Mouse (Mus musculus): Measurements from ENCODE around the gene Cdkl3.

Gene Cdkl3

DNA sequence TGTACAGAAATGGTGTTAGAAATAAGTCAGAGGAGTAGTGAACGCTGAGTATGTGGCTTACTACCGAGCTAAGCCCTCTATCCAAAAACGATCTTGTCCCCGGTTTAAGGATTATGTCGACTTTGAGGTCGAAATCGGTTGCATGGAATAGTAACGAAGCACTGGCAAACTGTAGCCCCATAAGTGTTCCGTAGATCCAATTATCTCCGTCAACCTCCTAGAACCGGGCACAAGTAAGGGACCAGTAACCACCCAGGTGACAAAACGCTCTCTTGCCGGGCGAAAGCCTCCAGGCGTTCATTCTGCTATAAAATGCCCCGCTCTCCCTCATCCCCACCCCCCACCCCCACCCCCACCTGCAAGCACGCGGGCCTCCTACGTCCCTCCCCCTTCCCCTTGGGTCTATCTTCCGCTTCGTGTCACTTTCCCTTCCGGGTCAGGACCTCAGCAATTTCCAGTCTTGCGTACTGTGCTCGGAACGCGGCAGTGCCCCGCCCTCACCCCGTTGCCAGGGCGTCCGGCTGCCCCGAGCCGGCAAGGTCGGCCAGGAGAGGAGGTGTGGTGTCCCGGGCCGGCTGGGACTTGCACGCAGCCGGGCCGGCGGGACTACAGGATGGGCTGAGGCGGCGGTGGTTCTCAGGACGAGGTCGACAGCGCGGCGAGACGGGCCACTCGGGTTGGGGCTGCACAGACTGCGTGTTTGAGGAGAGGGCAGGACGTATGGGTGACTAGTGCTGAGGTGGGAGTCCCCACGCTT, at the start of gene Cdkl3:
Gene Cdkl3, plus strand, starts transcription at position 450 of the 757 bp plus-strand sequence.
- peak; percentile 96 to 98 for DNase-seq

GRCm38 (mm10) chr11:51956112-51956511, 47.9 kb upstream of the Cdkl3 start:
- peak; percentile 40 to 58 for DNase-seq

- DNase-seq: no peak
Observed at GRCm38 (mm10) chr11:51957760-51958159, 46.3 kb upstream of the Cdkl3 start.

- DNase-seq: no peak
Observed at GRCm38 (mm10) chr11:51959511-51959910, 44.5 kb upstream of the Cdkl3 start.

- DNase-seq: no peak
Observed at GRCm38 (mm10) chr11:51960061-51960460, 44.0 kb upstream of the Cdkl3 start.

- DNase-seq: peak; percentile 72 to 86
Observed at GRCm38 (mm10) chr11:51960967-51961471, 43.0 kb upstream of the Cdkl3 start.

DNA sequence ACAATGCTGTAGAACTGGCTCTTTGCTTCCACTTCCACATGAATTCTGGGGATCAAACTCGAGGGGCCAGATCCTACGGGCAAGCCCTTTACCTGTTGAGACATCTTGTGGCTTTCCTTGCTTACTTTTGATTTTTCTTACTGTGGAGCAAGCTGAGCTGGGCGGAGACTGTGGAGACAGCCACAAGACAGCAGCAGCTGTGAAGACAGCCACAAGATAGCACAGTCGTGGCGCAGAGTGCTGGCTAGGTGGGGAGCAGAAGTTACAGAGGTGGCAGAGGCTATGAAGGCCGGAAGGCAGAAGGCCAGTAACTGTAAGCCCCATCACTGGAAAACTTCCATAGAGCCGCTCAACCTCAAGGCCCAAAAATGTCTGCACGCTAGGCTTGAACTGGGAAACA, 42.3 kb upstream of the Cdkl3 start:
- no peak for DNase-seq

DNA sequence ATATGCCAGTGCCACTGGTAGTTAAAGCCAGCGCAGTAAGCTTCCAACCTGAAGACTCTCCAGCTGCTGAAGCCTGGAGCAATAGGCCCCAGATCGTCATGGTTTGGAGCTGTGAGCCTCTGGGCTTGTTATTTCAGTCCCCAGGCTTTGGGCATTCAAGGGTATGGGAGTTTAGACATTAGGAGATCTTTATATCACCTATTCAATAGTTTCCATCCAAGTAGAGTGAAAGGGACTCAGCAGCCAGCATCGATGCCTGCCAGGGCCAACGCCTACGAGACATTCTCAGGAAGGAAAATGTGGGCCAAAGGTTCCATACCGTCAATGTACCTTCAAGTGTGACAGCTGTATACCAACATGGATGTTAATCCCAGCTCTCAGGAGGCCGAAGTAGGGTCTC, 41.7 kb upstream of the Cdkl3 start:
- no peak for DNase-seq

DNA sequence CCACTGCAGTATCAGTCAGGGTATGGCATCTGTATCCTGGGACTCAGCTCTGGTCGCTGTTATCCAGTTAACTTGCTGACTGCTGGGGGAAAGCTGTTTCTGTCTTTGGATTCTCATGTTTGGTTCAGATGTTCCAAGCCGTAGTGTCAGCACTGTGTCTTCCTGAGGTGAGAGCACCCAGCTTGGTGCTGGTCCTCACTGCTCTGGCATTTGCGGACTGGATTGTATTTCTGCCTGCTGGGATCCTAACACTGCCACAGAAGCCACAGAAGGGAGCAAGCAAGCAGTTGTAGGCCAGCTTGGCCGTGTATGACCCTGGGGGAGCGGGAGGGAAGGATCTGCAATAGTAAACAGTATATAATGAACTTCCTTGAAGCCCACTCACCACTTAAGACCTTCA, 37.4 kb upstream of the Cdkl3 start:
- DNase-seq: no peak

DNA sequence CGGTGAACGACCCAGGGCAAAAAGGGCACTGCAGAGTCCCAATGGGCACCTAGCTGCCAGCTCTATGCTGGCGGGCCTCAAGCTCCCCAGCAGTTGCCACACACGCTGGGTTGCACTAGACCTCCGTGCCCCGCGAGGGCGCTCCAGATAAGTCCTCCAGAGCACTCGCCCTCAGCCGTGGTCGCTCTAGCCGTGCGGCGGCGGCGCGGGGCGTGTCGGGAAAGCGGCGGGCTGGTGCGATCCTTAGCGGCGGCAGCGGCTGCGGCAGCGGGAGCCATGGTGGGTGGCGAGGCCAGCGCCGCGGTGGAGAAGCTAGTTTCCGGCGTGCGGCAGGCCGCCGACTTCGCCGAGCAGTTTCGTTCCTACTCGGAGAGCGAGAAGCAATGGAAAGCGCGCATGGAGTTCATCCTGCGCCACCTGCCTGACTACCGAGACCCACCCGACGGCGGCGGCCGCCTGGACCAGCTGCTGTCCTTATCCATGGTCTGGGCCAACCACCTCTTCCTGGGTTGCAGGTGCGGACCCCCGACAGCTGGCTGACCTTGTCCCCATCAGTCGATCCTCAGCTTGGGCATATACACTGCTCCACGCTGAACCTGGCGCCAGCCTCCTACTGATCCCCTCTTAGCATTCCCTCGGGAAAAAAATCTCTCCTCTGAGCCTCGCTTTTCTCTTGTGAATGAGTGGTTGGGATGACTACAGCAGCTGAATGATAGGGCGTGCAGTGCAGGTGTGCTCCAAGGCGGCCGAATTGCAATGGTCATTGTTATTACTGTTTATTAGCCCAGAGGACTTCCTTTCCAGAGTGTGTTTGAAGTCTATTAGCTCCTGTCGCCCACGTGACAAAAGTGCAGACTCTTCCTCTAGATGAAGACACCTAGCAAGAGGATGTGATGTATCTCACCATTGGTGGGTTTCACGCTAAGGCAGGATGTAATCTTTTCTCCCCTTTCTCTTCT, 36.3 kb upstream of the Cdkl3 start, which contains the start of gene Cdkn2aipnl:
Gene Cdkn2aipnl, plus strand, starts transcription at position 219 of the 959 bp plus-strand sequence.
- DNase-seq: peak; percentile 94 to 96

DNA sequence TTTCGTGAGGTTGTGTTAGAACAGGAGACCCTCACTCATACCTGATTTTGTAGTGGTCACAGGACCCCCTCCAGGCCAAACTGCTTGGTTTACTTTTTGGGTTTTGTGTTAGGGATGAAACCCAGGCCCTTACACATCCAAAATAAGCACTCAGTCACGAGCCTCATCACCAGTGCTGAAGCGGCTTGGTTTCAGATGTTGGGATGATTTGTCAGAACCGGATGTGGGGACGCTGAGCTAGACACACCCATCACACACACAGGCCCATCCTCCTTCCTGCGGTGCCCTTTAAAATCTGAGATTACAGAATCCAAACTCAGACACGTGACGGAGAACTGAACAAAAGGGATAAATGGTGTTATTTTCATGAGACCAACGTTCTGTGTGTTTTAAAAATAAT, 35.1 kb upstream of the Cdkl3 start:
- DNase-seq: no peak

- no peak for DNase-seq
Observed at GRCm38 (mm10) chr11:51969511-51969910, 34.5 kb upstream of the Cdkl3 start.

DNA sequence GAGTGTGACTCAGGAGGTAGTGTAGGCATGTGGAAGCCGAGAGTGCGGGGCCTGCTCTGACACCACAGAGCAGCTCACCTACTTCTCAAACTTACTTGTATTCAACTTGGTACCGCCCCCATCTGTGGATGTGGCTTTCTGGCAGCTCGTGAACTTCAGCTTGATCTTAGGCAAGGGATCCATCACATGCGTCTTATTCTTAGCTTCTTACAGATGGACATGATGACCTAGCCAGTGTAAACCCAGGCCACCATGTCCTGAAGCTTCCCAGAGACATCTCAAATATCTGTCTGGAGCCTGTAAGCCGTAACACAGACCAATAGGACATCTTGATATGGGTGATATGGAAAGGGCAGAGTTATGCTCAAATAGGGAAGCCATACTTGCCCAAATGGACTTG, 32.4 kb upstream of the Cdkl3 start:
- DNase-seq: no peak

DNA sequence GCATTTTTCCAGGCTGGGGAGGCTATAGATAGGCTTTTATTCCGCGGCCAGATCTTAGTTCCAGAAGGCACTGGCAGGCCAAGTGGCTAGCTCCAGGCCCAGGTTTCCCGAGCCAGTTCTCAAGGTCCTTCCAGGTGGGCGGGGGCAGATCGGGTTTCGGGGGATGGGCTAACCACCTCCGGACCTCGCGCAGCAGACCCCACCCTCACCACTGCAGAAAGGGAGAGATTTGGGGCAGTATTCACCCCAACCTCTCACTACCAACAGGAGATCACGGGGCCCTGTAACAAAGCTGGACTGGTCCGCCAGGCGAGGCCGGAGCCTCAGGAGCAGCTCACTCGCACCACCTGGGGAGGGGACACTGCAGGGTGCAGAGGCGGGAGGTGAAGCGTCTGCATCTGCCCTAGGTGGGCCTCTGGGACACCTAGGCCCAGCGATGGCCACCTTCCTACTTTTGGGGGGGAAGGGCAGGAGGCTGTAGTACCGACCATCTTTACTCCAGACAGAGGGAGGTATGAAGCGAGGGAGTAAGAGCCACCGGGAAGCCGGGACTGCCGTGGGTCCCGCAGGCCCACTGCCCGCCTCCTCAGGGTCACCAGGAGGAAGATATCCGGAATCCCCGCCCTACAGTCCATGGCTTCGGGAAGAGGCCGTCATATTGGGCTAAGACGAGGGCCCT, 4.3 kb upstream of the Cdkl3 start:
- peak; percentile 75 to 80 for DNase-seq

DNA sequence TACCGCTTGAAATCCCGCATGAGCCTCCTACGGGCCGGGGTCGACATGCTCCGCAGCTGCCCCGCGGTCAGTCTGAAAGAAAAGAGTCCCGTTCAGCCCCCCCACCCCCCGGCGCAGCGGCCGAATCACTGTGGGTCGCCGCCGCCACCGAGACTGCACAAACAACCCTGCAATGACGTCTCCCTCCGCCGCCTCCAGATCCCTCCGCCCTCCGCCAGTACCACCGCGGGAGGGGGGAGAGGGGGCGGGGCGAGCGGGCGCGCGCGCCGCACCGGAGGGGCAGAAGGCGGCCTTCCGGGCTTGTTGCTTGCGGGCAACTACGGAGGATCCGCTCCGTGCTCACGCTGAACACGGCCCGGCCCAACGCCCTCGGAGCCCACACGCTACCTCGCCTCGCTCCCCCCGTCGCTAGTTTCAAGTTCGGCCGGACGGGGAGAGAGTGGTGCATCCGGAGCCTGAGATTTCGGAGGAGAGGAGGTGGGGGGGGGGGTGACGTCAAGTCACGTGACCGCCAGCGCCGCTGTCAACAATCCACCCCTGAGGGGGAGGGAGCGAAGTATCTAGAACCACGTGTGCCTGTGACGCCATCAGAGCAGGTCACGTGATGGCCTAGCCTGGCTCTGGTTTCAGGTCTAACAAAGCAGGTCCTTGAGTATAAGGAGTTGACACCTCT, 3.6 kb upstream of the Cdkl3 start, which contains the start of gene Ube2b:
Gene Ube2b, minus strand, starts transcription at position 473 of the 673 bp plus-strand sequence.
- DNase-seq: peak; percentile 97 to 98

GRCm38 (mm10) chr11:52001341-52001740, 2.7 kb upstream of the Cdkl3 start:
- DNase-seq: no peak

DNA sequence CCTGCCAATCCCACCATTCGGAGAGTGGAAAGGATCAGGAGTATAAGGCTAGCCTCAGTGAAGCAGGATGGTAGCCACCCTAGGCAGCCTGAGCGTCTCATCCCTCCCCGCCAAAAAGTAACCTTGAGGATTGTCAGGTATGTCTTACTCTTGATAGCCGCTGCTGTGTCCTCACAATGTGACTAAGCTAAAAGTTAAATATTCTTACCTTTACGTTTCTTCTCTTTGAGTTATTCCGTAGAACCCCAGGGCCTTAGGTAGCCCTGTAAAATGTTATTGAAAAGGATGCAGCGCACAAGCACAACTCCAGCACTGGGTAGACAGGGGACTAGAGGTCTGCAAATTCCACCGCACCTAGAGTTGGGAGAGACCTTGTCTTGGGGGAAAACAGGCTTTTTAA, 2.2 kb upstream of the Cdkl3 start:
- no peak for DNase-seq

DNA sequence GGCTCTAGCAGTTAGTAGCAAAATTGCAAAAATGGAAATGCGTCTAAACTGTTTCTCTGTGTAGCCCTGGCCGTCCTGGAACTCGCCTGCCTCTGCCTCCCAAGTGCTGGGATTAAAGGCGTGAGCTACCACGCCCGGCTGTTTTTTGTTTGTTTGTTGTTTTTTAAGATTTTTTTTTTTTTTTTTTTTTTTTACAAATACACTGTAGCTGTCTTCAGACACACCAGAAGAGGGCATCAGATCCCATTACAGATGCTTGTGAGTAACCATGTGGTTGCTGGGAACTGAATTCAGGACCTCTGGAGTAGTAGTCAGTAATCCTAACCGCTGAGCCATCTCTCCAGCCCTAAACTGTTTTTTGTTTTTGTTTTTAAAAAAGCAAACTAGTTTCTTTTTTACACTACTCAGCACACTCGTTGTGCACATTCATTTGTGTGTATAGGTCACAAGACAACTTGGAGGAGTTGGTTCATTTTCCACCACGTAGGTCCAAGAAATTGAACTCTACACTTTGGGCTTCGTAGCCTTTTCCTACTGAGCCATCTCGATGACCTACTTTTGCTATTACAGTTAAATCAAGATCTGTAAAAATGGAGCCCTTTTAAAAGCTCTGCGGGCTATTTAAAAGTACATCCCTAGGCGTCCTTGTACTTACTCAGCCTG, 1.0 kb upstream of the Cdkl3 start:
- no peak for DNase-seq

DNA sequence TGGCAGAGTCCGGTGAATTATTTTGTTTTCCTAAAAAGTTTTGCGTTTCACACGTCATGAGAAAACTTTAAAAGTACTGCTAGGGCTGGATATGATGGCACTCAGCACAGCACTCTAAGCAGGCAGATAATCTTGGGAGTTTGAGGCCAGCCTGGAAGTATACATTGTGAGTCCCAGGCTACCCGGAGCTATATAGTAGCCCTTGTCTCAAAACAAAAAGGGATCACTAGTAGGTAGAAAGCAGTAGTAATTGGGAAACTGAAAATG, 583 bp upstream of the Cdkl3 start:
- DNase-seq: no peak

- DNase-seq: no peak
Observed at GRCm38 (mm10) chr11:52005586-52005985, 1.6 kb downstream of the Cdkl3 start.

GRCm38 (mm10) chr11:52011011-52011410, 7.0 kb downstream of the Cdkl3 start:
- no peak for DNase-seq

- DNase-seq: no peak
Observed at GRCm38 (mm10) chr11:52011541-52011940, 7.5 kb downstream of the Cdkl3 start.
